Mouse (Mus musculus) MEL (cell line): ENCODE data around the gene Hoxc4. TPM values are rescaled to one million over a fixed set of nuclear protein-coding genes. Genes with fewer than 3 reads are reported as not detected.

Source experiments
- DNase-seq: peaks from one replicate; pipeline ENCODE4 v3.0.0; 2011; ENCODE audit warnings: low read depth, low spot score
- H3K27ac ChIP-seq: 2 replicates; pipeline ENCODE4 v1.5.1; 2012; ENCODE audit warnings: low read depth, mild to moderate bottlenecking, control low read depth, low read length, moderate library complexity; ENCODE audit not compliant: control insufficient read depth
- H3K27me3 ChIP-seq, 2 experiments: fragments of 150-350 bp in 1 of 2; sonication (generic) in 1 of 2; 2 replicates each; pipeline ENCODE4 v1.6.1; 2012; ENCODE audit warnings: low read length in 2 of 2, mild to moderate bottlenecking in 2 of 2, improper control_type of control experiment in 1 of 2, moderate library complexity in 1 of 2; ENCODE audit not compliant: insufficient read depth in 2 of 2, control insufficient read depth in 1 of 2
- H3K36me3 ChIP-seq, 2 experiments: 2 replicates each; pipeline ENCODE4 v1.6.1; 2012 to 2014; ENCODE audit warnings: low read length in 2 of 2, improper control_type of control experiment in 1 of 2, inconsistent platforms in 1 of 2, mild to moderate bottlenecking in 1 of 2; ENCODE audit not compliant: insufficient read depth in 2 of 2, control insufficient read depth in 1 of 2
- H3K4me1 ChIP-seq, 2 experiments: fragments of 150-350 bp in 1 of 2; sonication (generic) in 1 of 2; 2 replicates each; pipeline ENCODE4 v1.6.1; 2012; ENCODE audit warnings: low read length in 2 of 2, improper control_type of control experiment in 1 of 2, mild to moderate bottlenecking in 1 of 2; ENCODE audit not compliant: insufficient read depth in 2 of 2, control insufficient read depth in 1 of 2
- H3K4me3 ChIP-seq, 2 experiments: fragments of 150-350 bp in 1 of 2; sonication (generic) in 1 of 2; 2 replicates each; pipeline ENCODE4 v1.5.1; 2012; ENCODE audit warnings: low read depth in 2 of 2, low read length in 2 of 2, mild to moderate bottlenecking in 2 of 2, moderate library complexity in 2 of 2, control low read depth in 1 of 2, improper control_type of control experiment in 1 of 2; ENCODE audit not compliant: control insufficient read depth in 1 of 2, insufficient read depth in 1 of 2
- H3K79me2 ChIP-seq: 2 replicates; pipeline ENCODE4 v1.6.1; 2012; ENCODE audit warnings: mild to moderate bottlenecking, low read length, moderate library complexity; ENCODE audit not compliant: control insufficient read depth, poor library complexity, insufficient read depth
- H3K9ac ChIP-seq: 2 replicates; pipeline ENCODE4 v1.6.1; 2012; ENCODE audit warnings: low read depth, mild to moderate bottlenecking, control low read depth, low read length, moderate library complexity; ENCODE audit not compliant: control insufficient read depth, poor library complexity, severe bottlenecking
- H3K9me3 ChIP-seq: fragments of 150-350 bp; sonication (generic); replicated peaks from 2 replicates; pipeline ENCODE4 v1.6.1; 2012; ENCODE audit warnings: mild to moderate bottlenecking, low read length, improper control_type of control experiment, moderate library complexity; ENCODE audit not compliant: insufficient read depth
- BHLHE40 ChIP-seq: IDR thresholded peaks from 2 replicates; pipeline ENCODE4 v1.6.1; 2012; ENCODE audit warnings: low read depth, mild to moderate bottlenecking, inconsistent platforms, low read length, improper control_type of control experiment, borderline replicate concordance
- CHD1 ChIP-seq: IDR thresholded peaks from 2 replicates; pipeline ENCODE4 v1.6.1; 2012; ENCODE audit warnings: low read depth, mild to moderate bottlenecking, inconsistent platforms, low read length, improper control_type of control experiment
- CHD2 ChIP-seq: IDR thresholded peaks from 2 replicates; pipeline ENCODE4 v1.6.1; 2011; ENCODE audit warnings: low read length, improper control_type of control experiment
- CTCF ChIP-seq, 3 experiments: IDR thresholded peaks in 2 of 3; conservative IDR thresholded peaks in 1 of 3; 2 replicates each; pipeline ENCODE4 v1.5.1; 2011 to 2012; ENCODE audit warnings: low read length in 3 of 3, low read depth in 2 of 3, mild to moderate bottlenecking in 2 of 3, improper control_type of control experiment in 1 of 3, inconsistent platforms in 1 of 3, mixed read lengths in 1 of 3, moderate library complexity in 1 of 3; ENCODE audit not compliant: control insufficient read depth in 1 of 3, insufficient read depth in 1 of 3, poor library complexity in 1 of 3, severe bottlenecking in 1 of 3
- E2F4 ChIP-seq: IDR thresholded peaks from 2 replicates; pipeline ENCODE4 v1.6.1; 2011; ENCODE audit warnings: low read depth, low read length, improper control_type of control experiment, borderline replicate concordance
- ELF1 ChIP-seq: IDR thresholded peaks from 2 replicates; pipeline ENCODE4 v1.6.1; 2014; ENCODE audit warnings: low read depth, mild to moderate bottlenecking, inconsistent platforms, low read length, improper control_type of control experiment, moderate library complexity
- EP300 ChIP-seq, 2 experiments: IDR thresholded peaks; 2 replicates each; pipeline ENCODE4 v1.6.1; 2011; ENCODE audit warnings: improper control_type of control experiment in 2 of 2, low read length in 2 of 2, low read depth in 1 of 2, mild to moderate bottlenecking in 1 of 2
- ETS1 ChIP-seq: IDR thresholded peaks from 2 replicates; pipeline ENCODE4 v1.6.1; 2012; ENCODE audit warnings: low read depth, mild to moderate bottlenecking, inconsistent platforms, low read length, improper control_type of control experiment, moderate library complexity
- GABPA ChIP-seq: IDR thresholded peaks from 2 replicates; pipeline ENCODE4 v1.6.1; 2012; ENCODE audit warnings: low read depth, mild to moderate bottlenecking, inconsistent platforms, low read length, improper control_type of control experiment, moderate library complexity
- GATA1 ChIP-seq: IDR thresholded peaks from 2 replicates; pipeline ENCODE4 v1.6.1; 2011; ENCODE audit warnings: low read depth, low read length, improper control_type of control experiment
- JUND ChIP-seq: IDR thresholded peaks from 2 replicates; pipeline ENCODE4 v1.6.1; 2011; ENCODE audit warnings: low read depth, mild to moderate bottlenecking, improper control_type of control experiment, low read length
- KAT2A ChIP-seq: conservative IDR thresholded peaks from 2 replicates; pipeline ENCODE4 v1.6.1; 2012; ENCODE audit warnings: low read depth, low read length, improper control_type of control experiment, inconsistent platforms
- MAFK ChIP-seq: IDR thresholded peaks from 2 replicates; pipeline ENCODE4 v1.6.1; 2011; ENCODE audit warnings: low read depth, mild to moderate bottlenecking, low read length, improper control_type of control experiment, borderline replicate concordance
- MAX ChIP-seq: IDR thresholded peaks from 2 replicates; pipeline ENCODE4 v1.6.1; 2011; ENCODE audit warnings: low read length, improper control_type of control experiment
- MAZ ChIP-seq: IDR thresholded peaks from 2 replicates; pipeline ENCODE4 v1.6.1; 2012; ENCODE audit warnings: low read depth, mild to moderate bottlenecking, inconsistent platforms, low read length, improper control_type of control experiment
- MEF2A ChIP-seq: IDR thresholded peaks from 2 replicates; pipeline ENCODE4 v1.6.1; 2014; ENCODE audit warnings: low read depth, mild to moderate bottlenecking, inconsistent platforms, low read length, improper control_type of control experiment; ENCODE audit not compliant: poor library complexity, insufficient replicate concordance, severe bottlenecking; ENCODE audit errors: extremely low read depth
- MXI1 ChIP-seq: IDR thresholded peaks from 2 replicates; pipeline ENCODE4 v1.6.1; 2011; ENCODE audit warnings: mild to moderate bottlenecking, low read depth, low read length, improper control_type of control experiment
- MYB ChIP-seq: IDR thresholded peaks from 2 replicates; pipeline ENCODE4 v1.6.1; 2011; ENCODE audit warnings: mild to moderate bottlenecking, low read depth, low read length, improper control_type of control experiment
- MYC ChIP-seq: IDR thresholded peaks from 2 replicates; pipeline ENCODE4 v1.6.1; 2011; ENCODE audit warnings: low read depth, mild to moderate bottlenecking, low read length, improper control_type of control experiment, moderate library complexity
- NRF1 ChIP-seq: IDR thresholded peaks from 2 replicates; pipeline ENCODE4 v1.6.1; 2014; ENCODE audit warnings: low read depth, mild to moderate bottlenecking, inconsistent platforms, low read length, improper control_type of control experiment, moderate library complexity; ENCODE audit not compliant: poor library complexity, insufficient read depth, severe bottlenecking
- POLR2AphosphoS2 ChIP-seq: IDR thresholded peaks from 2 replicates; pipeline ENCODE4 v1.6.1; 2011; ENCODE audit warnings: low read length, improper control_type of control experiment
- POLR2AphosphoS5 ChIP-seq: IDR thresholded peaks from 2 replicates; pipeline ENCODE4 v1.6.1; 2012; ENCODE audit warnings: low read depth, borderline replicate concordance, mild to moderate bottlenecking, inconsistent platforms, low read length, moderate library complexity, mixed read lengths
- RAD21 ChIP-seq: IDR thresholded peaks from 2 replicates; pipeline ENCODE4 v1.6.1; 2011; ENCODE audit warnings: mild to moderate bottlenecking, low read depth, low read length, improper control_type of control experiment
- RCOR1 ChIP-seq: IDR thresholded peaks from 2 replicates; pipeline ENCODE4 v1.6.1; 2012; ENCODE audit warnings: low read depth, mild to moderate bottlenecking, inconsistent platforms, low read length, improper control_type of control experiment
- SIN3A ChIP-seq: IDR thresholded peaks from 2 replicates; pipeline ENCODE4 v1.6.1; 2012; ENCODE audit warnings: low read length, improper control_type of control experiment, inconsistent platforms
- SMC3 ChIP-seq: IDR thresholded peaks from 2 replicates; pipeline ENCODE4 v1.6.1; 2011; ENCODE audit warnings: low read depth, low read length, improper control_type of control experiment
- TAL1 ChIP-seq: IDR thresholded peaks from 2 replicates; pipeline ENCODE4 v1.6.1; 2012; ENCODE audit warnings: mild to moderate bottlenecking, inconsistent platforms, low read length, moderate library complexity, mixed read lengths
- TCF12 ChIP-seq: IDR thresholded peaks from 2 replicates; pipeline ENCODE4 v1.6.1; 2014; ENCODE audit warnings: low read depth, mild to moderate bottlenecking, inconsistent platforms, low read length, improper control_type of control experiment, moderate library complexity
- UBTF ChIP-seq: IDR thresholded peaks from 2 replicates; pipeline ENCODE4 v1.6.1; 2012; ENCODE audit warnings: low read depth, mild to moderate bottlenecking, inconsistent platforms, low read length, improper control_type of control experiment, moderate library complexity, borderline replicate concordance; ENCODE audit not compliant: insufficient read depth
- USF1 ChIP-seq: IDR thresholded peaks from 2 replicates; pipeline ENCODE4 v1.6.1; 2014; ENCODE audit warnings: low read depth, mild to moderate bottlenecking, inconsistent platforms, low read length, improper control_type of control experiment, moderate library complexity
- USF2 ChIP-seq, 2 experiments: IDR thresholded peaks; 2 replicates each; pipeline ENCODE4 v1.6.1; 2011 to 2012; ENCODE audit warnings: improper control_type of control experiment in 2 of 2, low read length in 2 of 2, borderline replicate concordance in 1 of 2, inconsistent platforms in 1 of 2, low read depth in 1 of 2, mild to moderate bottlenecking in 1 of 2; ENCODE audit not compliant: insufficient read depth in 1 of 2
- ZC3H11A ChIP-seq: IDR thresholded peaks from 2 replicates; pipeline ENCODE4 v1.6.1; 2012; ENCODE audit warnings: low read depth, mild to moderate bottlenecking, inconsistent platforms, low read length, improper control_type of control experiment
- ZKSCAN1 ChIP-seq: IDR thresholded peaks from 2 replicates; pipeline ENCODE4 v1.6.1; 2012; ENCODE audit warnings: low read depth, mild to moderate bottlenecking, inconsistent platforms, low read length, improper control_type of control experiment, moderate library complexity
- ZNF384 ChIP-seq: IDR thresholded peaks from 2 replicates; pipeline ENCODE4 v1.6.1; 2012; ENCODE audit warnings: low read depth, mild to moderate bottlenecking, inconsistent platforms, low read length, improper control_type of control experiment
- polyA plus RNA-seq, 2 experiments: library from polyadenylated mRNA; stranded (reverse) in 1 of 2; unstranded in 1 of 2; fragments of >175 nt in 1 of 2; fragments of >200 nt in 1 of 2; gene quantifications; 2 replicates each; pipeline versions ENCODE4 v1.2.1 to v1.2.4; 2012; ENCODE audit warnings: low replicate concordance in 2 of 2, low read depth in 1 of 2; ENCODE audit not compliant: insufficient read length in 2 of 2, insufficient read depth in 1 of 2, missing spikeins in 1 of 2
- total RNA-seq: library from RNA; depleted of rRNA; stranded (reverse); fragments of 300-350 nt; gene quantifications from 2 replicates; pipeline ENCODE4 v1.2.3, GENCODE M21; 2012

Hoxc4 gene
- total and polyA plus RNA-seq, 3 experiments, result 2.6 to 9.4 TPM; not detected in 1

DNA sequence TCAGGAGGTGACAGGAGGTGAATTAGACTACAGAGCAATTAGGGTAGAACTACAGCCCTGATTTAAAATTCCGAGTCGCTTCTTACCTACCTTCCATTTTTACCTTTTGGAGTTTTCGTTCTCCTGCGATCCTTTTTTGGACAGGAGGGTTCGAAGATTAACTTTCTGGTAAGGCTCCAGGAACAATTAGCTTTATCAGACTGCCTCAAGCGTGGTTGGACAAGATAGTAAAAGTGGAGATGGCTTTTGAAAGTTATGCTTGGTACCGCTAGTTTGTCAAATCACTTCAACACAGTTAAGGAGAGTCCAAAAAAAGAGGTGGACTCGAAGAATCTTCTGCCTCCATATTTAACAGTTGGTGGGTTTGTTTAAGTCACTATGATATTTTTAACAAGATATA lies 2.8 kb downstream of the Hoxc4 start:
- no peaks in the 10 kb centered on the region for H3K27me3 ChIP-seq
- peak overlapping the region; percentile 47 to 70 for H3K4me3 ChIP-seq
- peak; percentile 70 for DNase-seq
- no peak for TF ChIP-seq POLR2AphosphoS2
- TF ChIP-seq CHD1, result no peak
- no peak for TF ChIP-seq NRF1
- no peak for TF ChIP-seq ZKSCAN1
- TF ChIP-seq ELF1, result no peak
- no peak for TF ChIP-seq CTCF (IDR thresholded peaks at IDR 0.05 in 2 of 3, conservative IDR thresholded peaks at IDR 0.05 in 1 of 3; ENCODE audit: control insufficient read depth in 1 of 3, insufficient read depth in 1 of 3, low read depth in 2 of 3, low read length in 3 of 3, poor library complexity in 1 of 3, severe bottlenecking in 1 of 3)
- TF ChIP-seq TAL1, result peak; percentile 29; the same call in 1 of the 2 replicates
- no peak for TF ChIP-seq MAZ
- TF ChIP-seq CHD2, result no peak
- peak; percentile 89 for TF ChIP-seq TCF12
- TF ChIP-seq RAD21, result no peak
- no peak for TF ChIP-seq E2F4
- no peak for TF ChIP-seq ZC3H11A
- TF ChIP-seq ETS1, result peak; percentile 57; the same call in 1 of the 2 replicates
- no peak for TF ChIP-seq MAX
- no peak for TF ChIP-seq MYB
- TF ChIP-seq POLR2AphosphoS5, result no peak
- peak; percentile 80 to 81 for TF ChIP-seq EP300 (IDR thresholded peaks at IDR 0.05; ENCODE audit: low read depth in 1 of 2, low read length in 2 of 2)
- TF ChIP-seq MEF2A, result no peak
- TF ChIP-seq MAFK, result no peak
- TF ChIP-seq KAT2A, result no peak
- TF ChIP-seq SMC3, result no peak
- TF ChIP-seq USF2 (IDR thresholded peaks at IDR 0.05; ENCODE audit: borderline replicate concordance in 1 of 2, insufficient read depth in 1 of 2, low read depth in 1 of 2, low read length in 2 of 2), result no peak
- TF ChIP-seq MXI1, result peak; percentile 44; the same call in 1 of the 2 replicates
- TF ChIP-seq SIN3A, result peak; percentile 50; the same call in 1 of the 2 replicates
- TF ChIP-seq ZNF384, result no peak
- no peak for TF ChIP-seq UBTF
- no peak for TF ChIP-seq BHLHE40
- peak; percentile 27; the same call in 1 of the 2 replicates for TF ChIP-seq MYC
- no peak for TF ChIP-seq JUND
- TF ChIP-seq RCOR1, result peak; percentile 93
- TF ChIP-seq GABPA, result no peak
- no peak for TF ChIP-seq USF1
- peak; percentile 92 for TF ChIP-seq GATA1
- H3K4me1 ChIP-seq, result peaks cover 5 to 8% of the 10 kb centered on the region in 2 experiments
- peak overlapping the region; percentile 68 for H3K9ac ChIP-seq
- peaks cover 0 to 11% of the 10 kb centered on the region in 2 experiments; a peak in 2 of 4 replicates for H3K36me3 ChIP-seq
- H3K9me3 ChIP-seq, result no peaks in the 10 kb centered on the region
- H3K79me2 ChIP-seq, result no peaks in the 10 kb centered on the region
- H3K27ac ChIP-seq, result peak overlapping the region; percentile 69
